Mouse (Mus musculus) frontal cortex, adult 2 months (tissue): ENCODE measurements at regions not wholly inside any gene's neighbourhood (a gene's known extent, or its start where the extent isn't known, plus 50 kb on each side); places are given as distances from the start of the nearest gene placed in this dataset.

Experiments
- DNase-seq, 2 experiments: peaks; one replicate each; pipeline ENCODE4 v3.0.0; 2022; ENCODE audit warnings: low spot score in 1 of 2; ENCODE audit errors: extremely low spot score in 1 of 2

DNA sequence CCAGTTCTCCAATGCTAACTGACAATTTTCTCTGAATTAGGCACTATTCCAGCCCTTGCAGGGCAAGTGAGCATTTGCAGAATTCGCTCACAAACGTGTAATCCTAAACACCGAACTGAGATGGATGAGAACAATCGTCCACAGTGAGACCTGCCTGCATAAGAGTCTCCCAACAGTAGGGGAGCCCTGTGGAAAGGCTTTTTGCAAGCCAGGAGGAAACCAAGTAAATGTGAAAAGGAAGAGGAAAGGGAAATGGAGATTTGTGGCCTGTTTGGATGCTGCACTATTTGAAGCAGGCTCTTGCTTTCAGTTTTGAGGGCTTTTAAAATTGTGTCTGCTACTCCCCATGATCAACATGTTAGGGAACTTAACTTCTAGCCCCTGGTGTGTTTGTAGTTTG is 470.9 kb upstream of the A830018L16Rik start:
- DNase-seq: peak in 1 of 2 experiments; percentile 14
